Comparison of ENCODE assay signal across 17 mouse cellular contexts in genomic region chr4:114501048-114501447, GRCm38 (mm10).
A peak's percentile ranks its signal among the peaks of the same experiment; 100 is the strongest.
DNase-seq lines count a peak whose midpoint lies in the region; ATAC-seq and TF ChIP-seq lines count a peak whose summit lies in the region.
"Had no signal": no experiment of that assay in that cellular context is flagged by ENCODE, and none has a peak within 500 bp of the region (broad histone marks: within the 10 kb centered on the region; RNA-seq: fewer than 3 reads in every experiment).

No protein-coding gene starts in this region.

- no peak overlapping the region for H3K4me2 ChIP-seq in kidney, embryonic 15.5 days
- no peak overlapping the region for H3K4me2 ChIP-seq in heart, embryonic 12.5 days
- H3K4me2 ChIP-seq in heart, embryonic 16.5 days (ENCODE audit: low read depth, low read length), result no peak overlapping the region
- H3K4me2 ChIP-seq: embryonic facial prominence, embryonic 12.5 days; forebrain, embryonic 15.5 days; hindbrain, embryonic 14.5 days; intestine, embryonic 15.5 days had no signal

- no peaks in the 10 kb centered on the region for H3K27me3 ChIP-seq in kidney, adult 2 months (replicated peaks; ENCODE audit: control insufficient read depth, insufficient read depth, low read length)
- no peaks in the 10 kb centered on the region for H3K27me3 ChIP-seq in kidney, embryonic 15.5 days
- H3K27me3 ChIP-seq in heart, embryonic 12.5 days (replicated peaks), result peaks cover 82% of the 10 kb centered on the region
- no peaks in the 10 kb centered on the region for H3K27me3 ChIP-seq in heart, embryonic 16.5 days (ENCODE audit: control insufficient read depth, insufficient read depth, low read length)
- H3K27me3 ChIP-seq: embryonic facial prominence, embryonic 12.5 days; forebrain, embryonic 15.5 days; intestine, embryonic 15.5 days had no signal

- H3K36me3 ChIP-seq in kidney, adult 2 months (ENCODE audit: control insufficient read depth, insufficient read depth, low read length), result no peaks in the 10 kb centered on the region; the same call in 1 of the 2 replicates
- H3K36me3 ChIP-seq in kidney, embryonic 15.5 days, result no peaks in the 10 kb centered on the region
- H3K36me3 ChIP-seq in heart, embryonic 12.5 days, result no peaks in the 10 kb centered on the region
- no peaks in the 10 kb centered on the region for H3K36me3 ChIP-seq in heart, embryonic 16.5 days (ENCODE audit: control insufficient read depth, insufficient read depth)
- H3K36me3 ChIP-seq: embryonic facial prominence, embryonic 12.5 days; forebrain, embryonic 15.5 days; hindbrain, embryonic 10.5 days; intestine, embryonic 15.5 days had no signal

- peak; percentile 50 to 77 for DNase-seq in heart, adult 18-20 months
- DNase-seq in heart, postnatal 4 days, result no peak
- DNase-seq in kidney, adult 2 months, result no peak
- no peak for DNase-seq in layer of hippocampus, adult 2 months (ENCODE audit: low spot score in 2 of 2)
- no peak for DNase-seq in kidney, postnatal 36 days
- DNase-seq: adrenal gland, postnatal 10 days; cerebellum, adult 11-12 months; cerebellum, adult 9-10 months; cerebellum, postnatal 25 days had no signal

- H3K4me3 ChIP-seq in kidney, adult 2 months (ENCODE audit: insufficient read depth, low read depth, low read length), result no peak overlapping the region
- H3K4me3 ChIP-seq in kidney, embryonic 15.5 days (replicated peaks), result no peak overlapping the region
- H3K4me3 ChIP-seq in heart, embryonic 12.5 days, result no peak overlapping the region
- no peak overlapping the region for H3K4me3 ChIP-seq in heart, embryonic 16.5 days (ENCODE audit: low read length)
- no peak overlapping the region for H3K4me3 ChIP-seq in layer of hippocampus, adult 2 months
- H3K4me3 ChIP-seq: embryonic facial prominence, embryonic 12.5 days; forebrain, embryonic 15.5 days; hindbrain, embryonic 10.5 days; intestine, embryonic 15.5 days had no signal

- WGBS in kidney, adult 2 months, result 44% methylated on average over 1 of the region's 1 CpGs
- 90% methylated on average over 1 of the region's 1 CpGs for WGBS in kidney, embryonic 15.5 days
- 41% methylated on average over 1 of the region's 1 CpGs for WGBS in heart, embryonic 12.5 days
- WGBS in heart, embryonic 16.5 days, result 32% methylated on average over 1 of the region's 1 CpGs

- no peaks in the 10 kb centered on the region for H3K9me3 ChIP-seq in kidney, embryonic 15.5 days (replicated peaks)
- H3K9me3 ChIP-seq in heart, embryonic 12.5 days (replicated peaks), result 0 out of 2 replicates have a peak, but pooled peaks cover 4% of the 10 kb centered on the region
- 0 out of 2 replicates have a peak, but pooled peaks cover 3% of the 10 kb centered on the region for H3K9me3 ChIP-seq in heart, embryonic 16.5 days (replicated peaks; ENCODE audit: control insufficient read depth, low read length)
- H3K9me3 ChIP-seq: embryonic facial prominence, embryonic 12.5 days; forebrain, embryonic 15.5 days; hindbrain, embryonic 10.5 days; intestine, embryonic 15.5 days had no signal

- TF ChIP-seq POLR2A in kidney, adult 2 months (IDR thresholded peaks at IDR 0.05; ENCODE audit: low read depth, low read length), result no peak

- no peak overlapping the region for H3K9ac ChIP-seq in kidney, embryonic 15.5 days
- no peak overlapping the region for H3K9ac ChIP-seq in heart, embryonic 12.5 days
- no peak overlapping the region for H3K9ac ChIP-seq in heart, embryonic 16.5 days (ENCODE audit: low read length)
- H3K9ac ChIP-seq: embryonic facial prominence, embryonic 12.5 days; forebrain, embryonic 15.5 days; hindbrain, embryonic 14.5 days; intestine, embryonic 15.5 days had no signal

- H3K4me1 ChIP-seq in kidney, adult 2 months (ENCODE audit: control insufficient read depth, insufficient read depth, low read length), result peaks cover 47% of the 10 kb centered on the region
- peaks cover 15% of the 10 kb centered on the region for H3K4me1 ChIP-seq in kidney, embryonic 15.5 days
- H3K4me1 ChIP-seq in heart, embryonic 12.5 days (replicated peaks), result peaks cover 29% of the 10 kb centered on the region
- H3K4me1 ChIP-seq in heart, embryonic 16.5 days (ENCODE audit: control insufficient read depth, insufficient read depth, low read length), result peaks cover 27% of the 10 kb centered on the region
- H3K4me1 ChIP-seq: forebrain, embryonic 15.5 days had no signal

- no peak for ATAC-seq in kidney, embryonic 15.5 days (replicated peaks; ENCODE audit: low FRiP score)
- peak; percentile 73; the same call in 1 of the 2 replicates for ATAC-seq in heart, embryonic 12.5 days (ENCODE audit: insufficient number of reproducible peaks, low FRiP score)
- peak; percentile 95 for ATAC-seq in heart, embryonic 16.5 days (replicated peaks; ENCODE audit: extremely low read depth, insufficient read depth, low FRiP score)
- ATAC-seq: forebrain, embryonic 15.5 days; intestine, embryonic 15.5 days had no signal

- H3K27ac ChIP-seq in kidney, adult 2 months (ENCODE audit: insufficient read depth, low read depth, low read length), result peak overlapping the region; percentile 64
- no peak overlapping the region for H3K27ac ChIP-seq in kidney, embryonic 15.5 days
- no peak overlapping the region for H3K27ac ChIP-seq in heart, embryonic 12.5 days (ENCODE audit: poor library complexity, severe bottlenecking)
- peak overlapping the region; percentile 81 for H3K27ac ChIP-seq in heart, embryonic 16.5 days (ENCODE audit: low read length)
- H3K27ac ChIP-seq in layer of hippocampus, adult 2 months, result no peak overlapping the region
- H3K27ac ChIP-seq: embryonic facial prominence, embryonic 12.5 days; forebrain, embryonic 15.5 days; hindbrain, embryonic 10.5 days; hindbrain, embryonic 14.5 days; intestine, embryonic 15.5 days had no signal

- no peak for TF ChIP-seq CTCF in kidney, adult 2 months (conservative IDR thresholded peaks at IDR 0.05; ENCODE audit: insufficient read depth, insufficient read length, low read depth, low read length)
- TF ChIP-seq CTCF in layer of hippocampus, adult 2 months (conservative IDR thresholded peaks at IDR 0.05), result no peak

Comparison
In these comparisons a context has a peak if more than half of its experiments do, and no peak if none do; other contexts are left out.
1. DNase-seq: peak in heart, adult 18-20 months (2 of 2); none in heart, postnatal 4 days (single experiment), kidney, adult 2 months (single experiment), layer of hippocampus, adult 2 months (0 of 2) and kidney, postnatal 36 days (0 of 2).
2. H3K27ac ChIP-seq: peak in kidney, adult 2 months (single experiment) and heart, embryonic 16.5 days (single experiment); none in kidney, embryonic 15.5 days (single experiment), heart, embryonic 12.5 days (single experiment) and layer of hippocampus, adult 2 months (single experiment).